Mouse (Mus musculus) embryonic fibroblast, embryonic 13.5 days (primary cell): ENCODE measurements around the gene Tap1.

Experiments used
- CTCF ChIP-seq: IDR thresholded peaks from 2 replicates; pipeline ENCODE4 v1.5.1; 2011; ENCODE audit warnings: mild to moderate bottlenecking, control low read depth, low read length, moderate library complexity, borderline replicate concordance; ENCODE audit not compliant: insufficient read depth
- POLR2A ChIP-seq: IDR thresholded peaks from 2 replicates; pipeline ENCODE4 v1.6.1; 2011; ENCODE audit warnings: low read depth, mild to moderate bottlenecking, control low read depth, low read length, moderate library complexity

DNA sequence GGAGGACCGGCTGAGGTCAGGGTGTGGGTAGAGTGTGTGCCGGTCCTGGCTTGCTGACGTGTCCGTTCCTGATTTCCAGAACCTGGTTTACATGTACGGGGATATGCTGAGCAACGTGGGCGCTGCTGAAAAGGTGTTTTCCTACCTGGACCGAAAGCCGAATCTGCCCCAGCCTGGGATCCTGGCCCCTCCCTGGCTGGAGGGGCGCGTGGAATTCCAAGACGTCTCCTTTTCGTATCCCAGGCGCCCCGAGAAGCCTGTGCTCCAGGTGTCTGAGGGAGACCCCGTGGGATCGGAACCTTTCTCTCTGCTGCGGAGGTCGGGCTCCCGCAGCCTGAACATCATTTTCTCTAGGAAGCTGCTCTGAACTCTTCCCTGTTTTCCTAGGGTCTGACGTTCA lies 26.6 kb downstream of the Tap1 start:
- TF ChIP-seq CTCF (no peak), POLR2A (no peak)
